Mouse (Mus musculus) limb, embryonic 13.5 days (tissue): ENCODE results near the gene Atr. TPM values are rescaled to one million over a fixed set of nuclear protein-coding genes. Genes with fewer than 3 reads are reported as not detected.

Experiments
- polyA plus RNA-seq: library from polyadenylated mRNA; unstranded; fragments of >200 nt; fragmentation: Nextera tagmentation; extraction: Ambion mirVana; gene quantifications from 2 replicates; pipeline ENCODE4 v1.2.1, GENCODE M21; 2015

Atr gene
- polyA plus RNA-seq, 1 experiment from 2014 or later, result 19.6 TPM

Other genes with a start within 250 kb of the Atr start
- gene Pcolce2, start 220.0 kb upstream of the Atr start, polyA plus RNA-seq, result 17.0 and 20.3 TPM in 2 replicates
- gene Trpc1, start 107.2 kb upstream of the Atr start, polyA plus RNA-seq, result 2.0 and 3.2 TPM in 2 replicates
- gene Pls1, start 12.3 kb upstream of the Atr start, polyA plus RNA-seq, result 2.6 and 2.8 TPM in 2 replicates
- gene Xrn1, start 97.2 kb downstream of the Atr start, polyA plus RNA-seq, result 21.8 and 26.4 TPM in 2 replicates